Mouse (Mus musculus) kidney, embryonic 15.5 days (tissue): ENCODE results near the gene Nfkbib. TPM values are rescaled to one million over a fixed set of nuclear protein-coding genes. Genes with fewer than 3 reads are reported as not detected.

ENCODE experiments used
- ATAC-seq: fragments of 200-750 bp; cut with Nextera tagmentation; replicated peaks from 2 replicates; pipeline ENCODE4 v1.8.0; 2017; ENCODE audit warnings: moderate TSS enrichment; ENCODE audit not compliant: low FRiP score
- H3K27ac ChIP-seq: fragments of 300-500 bp; sonication (generic); 2 replicates; pipeline ENCODE4 v1.5.1; 2015; ENCODE audit warnings: mild to moderate bottlenecking, inconsistent platforms
- H3K27me3 ChIP-seq: fragments of 300-500 bp; sonication (generic); 2 replicates; pipeline ENCODE4 v1.6.1; 2015; ENCODE audit warnings: inconsistent platforms
- H3K36me3 ChIP-seq: fragments of 300-500 bp; sonication (generic); 2 replicates; pipeline ENCODE4 v1.6.1; 2015; ENCODE audit warnings: inconsistent platforms
- H3K4me1 ChIP-seq: fragments of 300-500 bp; sonication (generic); 2 replicates; pipeline ENCODE4 v1.6.1; 2015; ENCODE audit warnings: inconsistent platforms
- H3K4me2 ChIP-seq: fragments of 300-500 bp; sonication (generic); 2 replicates; pipeline ENCODE4 v1.6.1; 2015; ENCODE audit warnings: moderate library complexity, mild to moderate bottlenecking, inconsistent platforms
- H3K4me3 ChIP-seq: fragments of 300-500 bp; sonication (generic); replicated peaks from 2 replicates; pipeline ENCODE4 v1.5.1; 2015; ENCODE audit warnings: mild to moderate bottlenecking, inconsistent platforms
- H3K9ac ChIP-seq: fragments of 300-500 bp; sonication (generic); 2 replicates; pipeline ENCODE4 v1.6.1; 2015; ENCODE audit warnings: mild to moderate bottlenecking, inconsistent platforms
- H3K9me3 ChIP-seq: fragments of 300-500 bp; sonication (generic); replicated peaks from 2 replicates; pipeline ENCODE4 v1.6.1; 2016; ENCODE audit warnings: inconsistent platforms
- WGBS: fragments of 180-500 bp; shearing (Covaris S2); methylation state at CpG from one replicate; pipeline ENCODE4 v1.1.7; 2015; ENCODE audit warnings: mixed read lengths; 5-methylcytosine and 5-hydroxymethylcytosine counted together
- polyA plus RNA-seq: library from polyadenylated mRNA; unstranded; fragments of >200 nt; fragmentation: Nextera tagmentation; extraction: Ambion mirVana; gene quantifications from 2 replicates; pipeline ENCODE4 v1.2.1, GENCODE M21; 2015

Nfkbib gene
- polyA plus RNA-seq, 1 experiment from 2014 or later, result 45.2 TPM

GRCm38 (mm10) chr7:28780067-28780658 is 12.9 kb upstream of the Nfkbib start:
- H3K27ac ChIP-seq, result peak overlapping the region; percentile 62

GRCm38 (mm10) chr7:28778825-28779224 is 11.5 kb upstream of the Nfkbib start:
- Histone ChIP-seq H3K36me3 (peaks cover 16% of the 10 kb centered on the region; the same call in 1 of the 2 replicates), H3K9me3 (no peaks in the 10 kb centered on the region), H3K27ac (no peak overlapping the region), H3K9ac (no peak overlapping the region), H3K4me2 (no peak overlapping the region), H3K4me3 (no peak overlapping the region), H3K27me3 (no peaks in the 10 kb centered on the region), H3K4me1 (peaks cover 19% of the 10 kb centered on the region)
- WGBS, result 84% methylated on average over 9 of the region's 9 CpGs
- ATAC-seq, result no peak

More at GRCm38 (mm10) chr7:28780067-28780658, 12.9 kb upstream of the Nfkbib start:
- peak; percentile 63; the same call in 1 of the 2 replicates for ATAC-seq
- Histone ChIP-seq H3K9me3 (no peaks in the 10 kb centered on the region), H3K4me3 (no peak overlapping the region), H3K4me1 (peaks cover 16% of the 10 kb centered on the region), H3K27me3 (no peaks in the 10 kb centered on the region), H3K36me3 (peaks cover 27% of the 10 kb centered on the region; the same call in 1 of the 2 replicates), H3K4me2 (no peak overlapping the region), H3K9ac (no peak overlapping the region)
- 46% methylated on average over 6 of the region's 6 CpGs for WGBS

GRCm38 (mm10) chr7:28775129-28775528 is 7.8 kb upstream of the Nfkbib start:
- Histone ChIP-seq H3K4me1 (peaks cover 13% of the 10 kb centered on the region), H3K27me3 (no peaks in the 10 kb centered on the region), H3K4me3 (no peak overlapping the region), H3K9ac (no peak overlapping the region), H3K9me3 (no peaks in the 10 kb centered on the region), H3K27ac (0 out of 2 replicates have a peak overlapping the region, but pooled peaks have one; percentile 27), H3K36me3 (0 out of 2 replicates have a peak, but pooled peaks cover 4% of the 10 kb centered on the region), H3K4me2 (no peak overlapping the region)
- ATAC-seq, result no peak
- 88% methylated on average over 7 of the region's 7 CpGs for WGBS

DNA sequence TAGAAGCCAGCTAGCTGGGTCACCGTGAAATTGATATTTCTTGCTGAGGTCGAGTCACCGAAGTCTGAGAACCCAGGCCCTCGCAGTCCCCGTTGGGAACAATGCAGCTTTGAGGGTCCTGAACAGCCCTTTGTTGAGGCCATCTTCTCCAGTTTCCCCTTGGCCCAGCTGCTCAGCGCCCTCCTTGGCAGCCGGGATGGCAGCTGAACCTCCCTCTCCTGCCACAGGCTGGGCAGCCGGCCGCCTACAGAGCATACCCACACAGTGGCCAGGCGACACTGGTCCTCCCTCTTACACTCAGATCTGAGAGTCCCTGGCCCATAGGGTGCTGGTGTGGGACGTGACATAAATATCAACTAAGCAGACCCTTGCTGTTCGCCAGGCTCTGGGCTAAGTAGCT is 6.9 kb upstream of the Nfkbib start:
- Histone ChIP-seq H3K4me2 (no peak overlapping the region), H3K36me3 (0 out of 2 replicates have a peak, but pooled peaks cover 4% of the 10 kb centered on the region), H3K9me3 (no peaks in the 10 kb centered on the region), H3K27ac (no peak overlapping the region; the same call in 1 of the 2 replicates), H3K9ac (no peak overlapping the region), H3K4me3 (no peak overlapping the region), H3K4me1 (peaks cover 13% of the 10 kb centered on the region; the same call in 1 of the 2 replicates), H3K27me3 (no peaks in the 10 kb centered on the region)
- ATAC-seq, result no peak
- WGBS, result 66% methylated on average over 12 of the region's 12 CpGs

DNA sequence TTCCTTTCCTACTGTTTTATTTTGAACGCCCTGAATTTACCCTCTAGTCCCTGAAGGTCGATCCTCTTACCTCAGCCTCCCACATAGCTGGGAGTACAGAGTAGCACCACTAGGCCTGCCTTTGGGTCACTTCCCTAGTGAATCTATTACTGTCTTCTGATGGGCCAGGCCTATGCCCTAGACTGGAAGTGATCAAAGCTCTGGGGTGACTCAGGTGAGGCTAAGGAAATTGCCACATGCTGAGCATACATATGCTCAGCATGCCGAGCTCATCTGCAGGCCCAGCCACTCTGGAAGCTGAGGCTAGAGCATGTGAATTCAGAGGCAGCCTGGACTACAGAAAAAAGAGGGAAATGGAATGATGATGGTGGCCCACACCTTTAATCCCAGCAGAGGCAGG is 5.9 kb upstream of the Nfkbib start:
- 43% methylated on average over 3 of the region's 3 CpGs for WGBS
- Histone ChIP-seq H3K27me3 (no peaks in the 10 kb centered on the region), H3K27ac (no peak overlapping the region), H3K4me2 (no peak overlapping the region), H3K36me3 (0 out of 2 replicates have a peak, but pooled peaks cover 4% of the 10 kb centered on the region), H3K9ac (no peak overlapping the region), H3K4me3 (no peak overlapping the region), H3K4me1 (peaks cover 13% of the 10 kb centered on the region; the same call in 1 of the 2 replicates), H3K9me3 (no peaks in the 10 kb centered on the region)
- ATAC-seq, result no peak

DNA sequence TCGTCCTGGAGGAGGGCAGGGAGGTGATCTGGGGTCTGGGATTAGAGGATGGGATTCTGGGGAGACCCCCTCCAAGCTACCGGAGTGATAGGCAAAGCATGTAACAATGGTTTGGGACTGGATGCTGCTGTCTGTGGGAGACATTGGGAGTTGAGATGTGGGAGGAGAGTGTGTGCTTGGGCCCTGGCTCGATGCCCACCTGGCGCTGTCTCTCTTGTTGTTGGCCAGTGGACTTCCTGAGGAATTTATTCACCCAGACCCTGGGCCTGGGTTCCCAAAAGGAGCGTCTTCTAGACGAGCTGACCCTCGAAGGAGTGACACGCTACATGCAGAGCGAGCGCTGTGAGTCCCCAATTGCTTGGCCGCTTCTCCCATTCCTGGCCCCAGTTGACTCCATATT is 4.6 kb upstream of the Nfkbib start:
- ATAC-seq, result no peak
- Histone ChIP-seq H3K4me2 (no peak overlapping the region), H3K9ac (no peak overlapping the region), H3K27ac (no peak overlapping the region), H3K4me1 (peaks cover 25% of the 10 kb centered on the region), H3K36me3 (no peaks in the 10 kb centered on the region), H3K4me3 (no peak overlapping the region), H3K9me3 (no peaks in the 10 kb centered on the region), H3K27me3 (no peaks in the 10 kb centered on the region)
- 88% methylated on average over 11 of the region's 11 CpGs for WGBS

GRCm38 (mm10) chr7:28770309-28770708 is 3.0 kb upstream of the Nfkbib start:
- no peaks in the 10 kb centered on the region for H3K9me3 ChIP-seq
- no peaks in the 10 kb centered on the region for H3K36me3 ChIP-seq
- H3K4me3 ChIP-seq, result no peak overlapping the region
- no peak for ATAC-seq
- peaks cover 23% of the 10 kb centered on the region for H3K4me1 ChIP-seq
- WGBS, result 81% methylated on average over 3 of the region's 3 CpGs
- H3K27ac ChIP-seq, result no peak overlapping the region
- no peak overlapping the region for H3K9ac ChIP-seq
- H3K4me2 ChIP-seq, result no peak overlapping the region
- no peaks in the 10 kb centered on the region for H3K27me3 ChIP-seq

GRCm38 (mm10) chr7:28769414-28769958 is 2.2 kb upstream of the Nfkbib start:
- H3K4me1 ChIP-seq, result peaks cover 31% of the 10 kb centered on the region
- 92% methylated on average over 9 of the region's 9 CpGs for WGBS
- no peaks in the 10 kb centered on the region for H3K27me3 ChIP-seq
- H3K27ac ChIP-seq, result no peak overlapping the region
- no peaks in the 10 kb centered on the region for H3K9me3 ChIP-seq
- H3K4me3 ChIP-seq, result no peak overlapping the region
- no peak for ATAC-seq
- H3K9ac ChIP-seq, result no peak overlapping the region
- H3K36me3 ChIP-seq, result no peaks in the 10 kb centered on the region
- no peak overlapping the region for H3K4me2 ChIP-seq

DNA sequence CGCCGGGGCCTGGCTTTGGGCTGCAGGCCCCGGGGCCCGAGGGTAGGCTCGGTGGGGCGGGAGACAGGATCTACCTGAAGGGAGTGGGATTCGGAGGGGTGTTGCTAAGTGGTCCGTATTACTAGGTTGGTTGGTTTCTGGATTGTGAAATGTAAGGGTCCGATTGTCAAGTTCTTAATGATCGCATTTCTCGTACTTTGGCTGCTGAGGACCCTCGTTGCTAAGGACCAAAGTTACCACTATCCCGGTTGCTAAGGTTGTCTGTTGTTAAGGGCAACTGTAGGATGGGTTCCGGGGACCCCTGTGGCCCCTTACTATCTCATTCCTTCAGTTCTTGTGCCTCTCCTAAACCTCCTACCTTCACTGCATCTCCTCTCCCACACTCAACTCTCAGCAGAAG is 402 bp downstream of the Nfkbib start:
- Histone ChIP-seq H3K27ac (0 out of 2 replicates have a peak overlapping the region, but pooled peaks have one; percentile 3), H3K27me3 (no peaks in the 10 kb centered on the region), H3K4me2 (peak overlapping the region; percentile 64), H3K4me3 (peak overlapping the region; percentile 84), H3K4me1 (peaks cover 25% of the 10 kb centered on the region), H3K36me3 (peaks cover 5% of the 10 kb centered on the region), H3K9ac (peak overlapping the region; percentile 69), H3K9me3 (no peaks in the 10 kb centered on the region)
- no peak for ATAC-seq
- 6% methylated on average over 14 of the region's 14 CpGs for WGBS

- ATAC-seq, result peak; percentile 98
- no peaks in the 10 kb centered on the region for H3K27me3 ChIP-seq
- peak within 1 kb of the TSS; percentile 69 for H3K9ac ChIP-seq
- 0 out of 2 replicates have a peak within 1 kb of the TSS, but pooled peaks have one; percentile 29 for H3K27ac ChIP-seq
- WGBS, result under 1% methylated on average over 45 of the region's 45 CpGs
- H3K4me3 ChIP-seq, result peak within 1 kb of the TSS; percentile 84
- H3K36me3 ChIP-seq, result peaks cover 11% of the 10 kb centered on the region
- H3K4me1 ChIP-seq, result peaks cover 25% of the 10 kb centered on the region
- H3K9me3 ChIP-seq, result no peaks in the 10 kb centered on the region
- H3K4me2 ChIP-seq, result peak within 1 kb of the TSS; percentile 69
These were observed 986 bp downstream of the Nfkbib start, which contains the start of gene Sirt2 for GRCm38 (mm10) chr7:28766173-28766879. TSS of gene Sirt2 (plus strand) at chr7:28766735.

GRCm38 (mm10) chr7:28765211-28765610 is 2.1 kb downstream of the Nfkbib start:
- no peak overlapping the region for H3K9ac ChIP-seq
- H3K4me1 ChIP-seq, result peaks cover 25% of the 10 kb centered on the region
- H3K27me3 ChIP-seq, result no peaks in the 10 kb centered on the region
- peaks cover 22% of the 10 kb centered on the region for H3K36me3 ChIP-seq
- H3K27ac ChIP-seq, result no peak overlapping the region
- ATAC-seq, result no peak
- peak overlapping the region; percentile 84 for H3K4me3 ChIP-seq
- no peaks in the 10 kb centered on the region for H3K9me3 ChIP-seq
- peak overlapping the region; percentile 69 for H3K4me2 ChIP-seq
- WGBS, result 89% methylated on average over 6 of the region's 6 CpGs

DNA sequence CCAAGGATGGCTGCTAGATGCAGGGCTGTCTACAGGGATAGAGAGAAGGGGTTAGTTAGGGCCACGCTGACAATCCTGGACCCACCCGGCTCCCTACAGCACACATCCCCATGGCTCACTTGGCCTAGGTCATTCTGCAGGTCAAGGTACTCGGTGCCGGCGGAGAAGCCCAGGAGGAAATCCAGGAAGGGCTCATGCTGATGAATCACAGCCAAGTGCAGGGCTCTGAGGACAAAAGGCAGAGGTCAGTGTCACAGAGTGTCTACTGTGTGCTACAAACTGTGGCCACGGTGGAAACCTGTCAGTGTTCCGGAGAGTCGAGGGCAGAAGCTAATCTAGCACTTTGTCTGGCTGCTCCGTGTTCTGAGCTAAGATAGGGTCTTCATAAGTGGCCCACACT is 5.4 kb downstream of the Nfkbib start:
- ATAC-seq, result no peak
- H3K27me3 ChIP-seq, result peaks cover 2% of the 10 kb centered on the region; the same call in 1 of the 2 replicates
- H3K4me2 ChIP-seq, result no peak overlapping the region
- peaks cover 44% of the 10 kb centered on the region for H3K36me3 ChIP-seq
- no peaks in the 10 kb centered on the region for H3K9me3 ChIP-seq
- peaks cover 13% of the 10 kb centered on the region for H3K4me1 ChIP-seq
- no peak overlapping the region for H3K4me3 ChIP-seq
- WGBS, result 82% methylated on average over 9 of the region's 9 CpGs
- no peak overlapping the region for H3K27ac ChIP-seq
- H3K9ac ChIP-seq, result no peak overlapping the region
